Mouse (Mus musculus): ENCODE results near the gene Tax1bp3. TPM values are rescaled to one million over a fixed set of nuclear protein-coding genes. Genes with fewer than 3 reads are reported as not detected.

Gene Tax1bp3
- polyA plus RNA-seq (2014; fragmentation: Illumina TruSeq; extraction: RNeasy Lipid Tissue Mini Kit (QIAGEN cat#74804); ENCODE audit: low read depth, low replicate concordance): 3.7 TPM

GRCm38 (mm10) chr11:73176608-73177508 lies at the start of gene Tax1bp3, which contains the start of gene Emc6:
Tax1bp3 (plus strand) TSS chr11:73177083.
Emc6 (minus strand) TSS chr11:73177037.

GRCm38 (mm10) chr11:73137591-73138501 lies 39.0 kb upstream of the Tax1bp3 start, which contains the start of gene Haspin:
Haspin (minus strand) TSS chr11:73138294.

GRCm38 (mm10) chr11:73159957-73160810 lies 16.7 kb upstream of the Tax1bp3 start, which contains the start of gene P2rx5:
P2rx5 (plus strand) TSS chr11:73160421.

GRCm38 (mm10) chr11:73198603-73199229 lies 21.8 kb downstream of the Tax1bp3 start, which contains the start of gene Ctns:
Ctns (minus strand) TSS chr11:73199042.

GRCm38 (mm10) chr11:73199230-73199712 lies 22.4 kb downstream of the Tax1bp3 start, which contains the start of gene Shpk:
Shpk (plus strand) TSS chr11:73199460.

Other genes with a start within 250 kb of the Tax1bp3 start
- 0.64 TPM for gene Atp2a3, start 215.9 kb upstream of the Tax1bp3 start, polyA plus RNA-seq (2014; fragmentation: Illumina TruSeq; extraction: RNeasy Lipid Tissue Mini Kit (QIAGEN cat#74804); ENCODE audit: low read depth, low replicate concordance)
- not detected for gene P2rx1, start 178.0 kb upstream of the Tax1bp3 start, polyA plus RNA-seq (2014; fragmentation: Illumina TruSeq; extraction: RNeasy Lipid Tissue Mini Kit (QIAGEN cat#74804); ENCODE audit: low read depth, low replicate concordance)
- gene Camkk1, start 158.1 kb upstream of the Tax1bp3 start, polyA plus RNA-seq (2014; fragmentation: Illumina TruSeq; extraction: RNeasy Lipid Tissue Mini Kit (QIAGEN cat#74804); ENCODE audit: low read depth, low replicate concordance): 0.07 TPM
- 4.8 TPM for gene Ncbp3, start 129.3 kb upstream of the Tax1bp3 start, polyA plus RNA-seq (2014; fragmentation: Illumina TruSeq; extraction: RNeasy Lipid Tissue Mini Kit (QIAGEN cat#74804); ENCODE audit: low read depth, low replicate concordance)
- gene Itgae, start 86.5 kb upstream of the Tax1bp3 start, polyA plus RNA-seq (2014; fragmentation: Illumina TruSeq; extraction: RNeasy Lipid Tissue Mini Kit (QIAGEN cat#74804); ENCODE audit: low read depth, low replicate concordance): 16.8 TPM
- 592 TPM for gene Haspin, start 38.8 kb upstream of the Tax1bp3 start, polyA plus RNA-seq (2014; fragmentation: Illumina TruSeq; extraction: RNeasy Lipid Tissue Mini Kit (QIAGEN cat#74804); ENCODE audit: low read depth, low replicate concordance)
- 0.14 TPM for gene P2rx5, start 16.7 kb upstream of the Tax1bp3 start, polyA plus RNA-seq (2014; fragmentation: Illumina TruSeq; extraction: RNeasy Lipid Tissue Mini Kit (QIAGEN cat#74804); ENCODE audit: low read depth, low replicate concordance)
- 20.7 TPM for gene Emc6, start within 50 bp of the Tax1bp3 start, polyA plus RNA-seq (2014; fragmentation: Illumina TruSeq; extraction: RNeasy Lipid Tissue Mini Kit (QIAGEN cat#74804); ENCODE audit: low read depth, low replicate concordance)
- gene Ctns, start 22.0 kb downstream of the Tax1bp3 start, polyA plus RNA-seq (2014; fragmentation: Illumina TruSeq; extraction: RNeasy Lipid Tissue Mini Kit (QIAGEN cat#74804); ENCODE audit: low read depth, low replicate concordance): 9.0 TPM
- 0.88 TPM for gene Shpk, start 22.4 kb downstream of the Tax1bp3 start, polyA plus RNA-seq (2014; fragmentation: Illumina TruSeq; extraction: RNeasy Lipid Tissue Mini Kit (QIAGEN cat#74804); ENCODE audit: low read depth, low replicate concordance)
- gene Trpv1, start 57.2 kb downstream of the Tax1bp3 start, polyA plus RNA-seq (2014; fragmentation: Illumina TruSeq; extraction: RNeasy Lipid Tissue Mini Kit (QIAGEN cat#74804); ENCODE audit: low read depth, low replicate concordance): 1.5 TPM
- gene Trpv3, start 90.3 kb downstream of the Tax1bp3 start, polyA plus RNA-seq (2014; fragmentation: Illumina TruSeq; extraction: RNeasy Lipid Tissue Mini Kit (QIAGEN cat#74804); ENCODE audit: low read depth, low replicate concordance): 0.20 TPM
- gene Aspa, start 152.5 kb downstream of the Tax1bp3 start, polyA plus RNA-seq (2014; fragmentation: Illumina TruSeq; extraction: RNeasy Lipid Tissue Mini Kit (QIAGEN cat#74804); ENCODE audit: low read depth, low replicate concordance): 14.4 TPM
- 1.1 TPM for gene Gm49340, start 152.7 kb downstream of the Tax1bp3 start, polyA plus RNA-seq (2014; fragmentation: Illumina TruSeq; extraction: RNeasy Lipid Tissue Mini Kit (QIAGEN cat#74804); ENCODE audit: low read depth, low replicate concordance)
- gene Spata22, start 152.7 kb downstream of the Tax1bp3 start, polyA plus RNA-seq (2014; fragmentation: Illumina TruSeq; extraction: RNeasy Lipid Tissue Mini Kit (QIAGEN cat#74804); ENCODE audit: low read depth, low replicate concordance): 86.0 TPM
- gene Olfr20, start 173.7 kb downstream of the Tax1bp3 start, polyA plus RNA-seq (2014; fragmentation: Illumina TruSeq; extraction: RNeasy Lipid Tissue Mini Kit (QIAGEN cat#74804); ENCODE audit: low read depth, low replicate concordance): not detected
- gene Olfr376, start 194.2 kb downstream of the Tax1bp3 start, polyA plus RNA-seq (2014; fragmentation: Illumina TruSeq; extraction: RNeasy Lipid Tissue Mini Kit (QIAGEN cat#74804); ENCODE audit: low read depth, low replicate concordance): not detected
- not detected for gene Olfr1, start 222.5 kb downstream of the Tax1bp3 start, polyA plus RNA-seq (2014; fragmentation: Illumina TruSeq; extraction: RNeasy Lipid Tissue Mini Kit (QIAGEN cat#74804); ENCODE audit: low read depth, low replicate concordance)

Data from testis, adult 10 weeks (tissue).